Mouse (Mus musculus) G1E-ER4 (cell line): ENCODE results near the gene Luzp1. TPM values are rescaled to one million over a fixed set of nuclear protein-coding genes. Genes with fewer than 3 reads are reported as not detected.

ENCODE experiments used
- GATA1 ChIP-seq: IDR thresholded peaks from one replicate; pipeline ENCODE4 v1.8.0; 2012; ENCODE audit warnings: low read length, inconsistent platforms
- polyA plus RNA-seq: library from polyadenylated mRNA; stranded (reverse); fragments of >175 nt; gene quantifications from 2 replicates; pipeline ENCODE4 v1.2.3, GENCODE M21; 2012

Gene Luzp1
- polyA plus RNA-seq, 1 experiment, result not detected

- no peak for TF ChIP-seq GATA1
Measured at GRCm38 (mm10) chr4:136456516-136457218, 12.9 kb upstream of the Luzp1 start.

GRCm38 (mm10) chr4:136458276-136458675 lies 11.3 kb upstream of the Luzp1 start:
- no peak for TF ChIP-seq GATA1

- TF ChIP-seq GATA1, result no peak
Measured at GRCm38 (mm10) chr4:136459210-136459609, 10.4 kb upstream of the Luzp1 start.

GRCm38 (mm10) chr4:136461206-136461605 lies 8.4 kb upstream of the Luzp1 start:
- no peak for TF ChIP-seq GATA1

GRCm38 (mm10) chr4:136461761-136462085 lies 7.8 kb upstream of the Luzp1 start:
- TF ChIP-seq GATA1, result no peak

- no peak for TF ChIP-seq GATA1
Measured at GRCm38 (mm10) chr4:136462086-136462838, 7.3 kb upstream of the Luzp1 start, which contains the start of gene 6030445D17Rik. Gene 6030445D17Rik (plus strand): TSS chr4:136462250.

GRCm38 (mm10) chr4:136462839-136463178 lies 6.8 kb upstream of the Luzp1 start:
- TF ChIP-seq GATA1, result no peak

GRCm38 (mm10) chr4:136463436-136463835 lies 6.1 kb upstream of the Luzp1 start:
- no peak for TF ChIP-seq GATA1

- no peak for TF ChIP-seq GATA1
Measured at GRCm38 (mm10) chr4:136466226-136466625, 3.3 kb upstream of the Luzp1 start.

- no peak for TF ChIP-seq GATA1
Measured at GRCm38 (mm10) chr4:136468553-136469327, 821 bp upstream of the Luzp1 start.

- TF ChIP-seq GATA1, result no peak
Measured at GRCm38 (mm10) chr4:136469941-136470346, 383 bp downstream of the Luzp1 start.

- TF ChIP-seq GATA1, result no peak
Measured at GRCm38 (mm10) chr4:136470347-136471071, 948 bp downstream of the Luzp1 start.

- TF ChIP-seq GATA1, result no peak
Measured at GRCm38 (mm10) chr4:136476692-136477091, 7.1 kb downstream of the Luzp1 start.

GRCm38 (mm10) chr4:136486549-136486948 lies 17.0 kb downstream of the Luzp1 start:
- no peak for TF ChIP-seq GATA1

- TF ChIP-seq GATA1, result no peak
Measured at GRCm38 (mm10) chr4:136495993-136496392, 26.4 kb downstream of the Luzp1 start.
